Mouse (Mus musculus) left cerebral cortex, postnatal 25 days (tissue): ENCODE data around the gene Rev1. TPM values are rescaled to one million over a fixed set of nuclear protein-coding genes. Genes with fewer than 3 reads are reported as not detected.
A peak's percentile ranks its signal among the peaks of the same experiment; 100 is the strongest.

Experiments
- DNase-seq, 2 experiments: peaks; one replicate each; pipeline ENCODE4 v3.0.0; 2022; ENCODE audit warnings: low spot score in 2 of 2, mixed read lengths in 1 of 2
- intact Hi-C: fragments of 180-260 bp; cut with DNase I; formaldehyde crosslinking; loops from one replicate; pipeline ENCODE4 v1.15.1; 2025
- total RNA-seq, 2 experiments: library from RNA; stranded (reverse); gene quantifications; 2 replicates each; pipeline ENCODE4 v1.2.3; 2021

Gene Rev1
- total RNA-seq: 10 to 100 TPM; 29.3 to 36.7 TPM

GRCm38 (mm10) chr1:38129501-38130267 lies at the start of gene Rev1:
Gene Rev1 (minus strand): TSS chr1:38129801.
- peak; percentile 96 to 97 for DNase-seq
- intact Hi-C loops: loop anchor here (1.0 to 2.0 kb wide), 2 partner anchors 131 to 497 kb away; partner anchors contain the start of gene Eif5b

GRCm38 (mm10) chr1:38178929-38179328 lies 49.3 kb upstream of the Rev1 start:
- DNase-seq: no peak
- intact Hi-C loops: no loop called here

DNA sequence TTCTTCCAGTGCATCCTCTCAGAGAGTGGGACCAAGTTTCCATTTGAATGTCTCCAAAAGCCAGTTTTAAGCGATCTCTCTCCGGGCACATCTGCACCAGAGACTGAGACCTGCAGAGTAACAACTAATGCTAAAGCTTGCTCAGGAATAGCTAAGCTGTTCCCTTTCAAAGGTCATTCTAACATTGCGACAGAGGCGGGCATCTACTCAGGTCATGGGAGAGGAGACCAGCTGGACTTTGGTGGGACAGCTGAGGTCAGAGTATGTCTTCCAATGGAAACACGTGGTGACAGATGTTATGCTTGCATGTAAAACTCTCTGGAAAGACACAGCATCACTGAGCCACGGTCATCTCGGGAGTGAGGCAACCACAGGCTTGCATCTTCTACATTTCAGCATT lies 46.5 kb upstream of the Rev1 start:
- DNase-seq: no peak
- intact Hi-C loops: no loop called here

- intact Hi-C loops: no loop called here
- DNase-seq: no peak
Measured at GRCm38 (mm10) chr1:38171874-38172273, 42.3 kb upstream of the Rev1 start.

- peak; percentile 27 to 51 for DNase-seq
- intact Hi-C loops: no loop called here
Measured at GRCm38 (mm10) chr1:38165696-38166095, 36.1 kb upstream of the Rev1 start.

DNA sequence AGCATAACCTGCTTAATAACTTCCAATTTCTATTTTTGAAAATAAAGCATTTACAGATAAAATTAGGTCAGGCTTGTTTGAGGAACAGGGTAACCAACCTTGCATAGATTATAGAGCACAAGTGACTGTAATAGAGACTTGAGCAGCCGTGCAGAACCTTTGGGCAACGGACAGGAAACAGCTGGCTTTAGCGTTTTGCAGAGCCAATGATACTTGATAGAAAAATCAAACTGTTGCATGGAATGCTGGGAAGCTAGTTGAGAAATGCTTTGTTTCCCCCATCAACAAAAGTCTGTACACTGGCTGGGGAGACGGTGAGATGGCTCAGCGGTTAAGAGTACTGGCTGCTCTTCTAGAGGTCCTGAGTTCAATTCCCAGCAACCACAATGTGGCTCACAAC lies 20.5 kb upstream of the Rev1 start:
- intact Hi-C loops: no loop called here
- no peak for DNase-seq

DNA sequence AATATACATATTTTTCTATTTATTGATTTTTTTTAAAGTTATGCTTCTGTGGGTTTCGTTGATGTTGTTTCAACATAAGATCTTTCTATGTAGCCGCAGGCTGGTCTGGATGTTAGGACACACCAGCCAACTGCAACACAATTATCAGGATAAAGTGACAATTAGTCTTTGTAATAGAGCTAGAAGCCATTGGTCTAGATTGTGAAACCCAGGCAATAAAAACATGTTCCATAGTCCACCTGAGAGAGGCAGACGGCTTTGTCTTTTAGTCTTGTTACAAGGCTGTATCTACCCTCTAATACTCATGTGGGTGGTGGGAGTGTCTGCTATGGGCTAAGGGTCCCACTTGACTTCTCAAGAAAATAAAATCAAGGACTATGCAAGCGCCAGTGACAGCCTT lies 16.4 kb upstream of the Rev1 start:
- intact Hi-C loops: no loop called here
- DNase-seq: no peak

GRCm38 (mm10) chr1:38141371-38141770 lies 11.8 kb upstream of the Rev1 start:
- intact Hi-C loops: loop anchor here (5.0 kb wide), 1 partner anchor 204 kb away; no protein-coding TSS in a partner anchor
- DNase-seq: no peak

DNA sequence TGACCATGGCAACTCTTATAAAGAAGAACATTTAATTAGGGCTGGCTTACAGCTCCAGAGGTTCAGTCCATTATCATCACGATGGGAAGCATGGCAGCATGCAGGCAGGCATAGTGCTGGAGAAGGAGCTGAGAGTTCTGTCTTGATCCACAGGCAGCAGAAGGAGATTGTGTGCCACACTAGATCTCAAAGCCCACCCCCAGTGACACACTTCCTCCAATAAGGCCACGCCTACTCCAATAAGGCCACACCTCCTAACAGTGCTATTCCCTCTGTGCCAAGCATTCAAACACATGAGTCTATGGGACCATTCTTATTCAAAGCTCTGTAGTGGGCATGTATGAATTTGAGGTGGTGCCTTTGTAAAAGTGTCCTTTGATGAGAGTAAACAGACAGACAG lies 11.3 kb upstream of the Rev1 start:
- intact Hi-C loops: loop anchor here (5.0 kb wide), 1 partner anchor 204 kb away; no protein-coding TSS in a partner anchor
- DNase-seq: no peak

DNA sequence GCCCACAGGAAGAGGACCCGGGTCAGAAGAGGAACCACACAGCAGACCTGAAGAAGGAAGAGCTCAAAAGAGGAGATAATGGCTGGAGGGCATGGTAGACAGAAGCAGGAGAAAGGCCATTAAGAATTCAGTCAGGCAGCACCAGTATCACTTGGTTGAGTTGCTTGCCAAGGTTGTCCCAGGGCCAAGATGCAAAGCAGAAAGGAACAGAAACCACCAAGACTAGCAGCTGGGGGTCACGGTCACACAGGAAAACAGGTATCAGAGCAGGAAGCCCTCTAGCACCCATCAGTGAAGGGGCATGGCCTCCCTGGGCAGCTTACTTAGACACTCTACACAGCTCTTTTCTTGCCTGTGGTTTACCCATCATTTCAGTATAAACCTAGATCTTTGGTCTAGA lies 9.8 kb upstream of the Rev1 start:
- intact Hi-C loops: no loop called here
- DNase-seq: no peak

- no peak for DNase-seq
- intact Hi-C loops: no loop called here
Measured at GRCm38 (mm10) chr1:38132942-38133341, 3.3 kb upstream of the Rev1 start.

GRCm38 (mm10) chr1:38130715-38131483 lies 1.3 kb upstream of the Rev1 start:
- DNase-seq: no peak
- intact Hi-C loops: no loop called here

- DNase-seq: peak; percentile 26 to 61
Measured at GRCm38 (mm10) chr1:38128919-38129436, 623 bp downstream of the Rev1 start.

GRCm38 (mm10) chr1:38127036-38127435 lies 2.6 kb downstream of the Rev1 start:
- no peak for DNase-seq
- intact Hi-C loops: no loop called here

More at GRCm38 (mm10) chr1:38128919-38129436, 623 bp downstream of the Rev1 start:
- intact Hi-C loops: loop anchor here (1.0 to 2.0 kb wide), 2 partner anchors 131 to 498 kb away; partner anchors contain the start of gene Eif5b

GRCm38 (mm10) chr1:38126426-38126825 lies 3.2 kb downstream of the Rev1 start:
- DNase-seq: no peak
- intact Hi-C loops: no loop called here

DNA sequence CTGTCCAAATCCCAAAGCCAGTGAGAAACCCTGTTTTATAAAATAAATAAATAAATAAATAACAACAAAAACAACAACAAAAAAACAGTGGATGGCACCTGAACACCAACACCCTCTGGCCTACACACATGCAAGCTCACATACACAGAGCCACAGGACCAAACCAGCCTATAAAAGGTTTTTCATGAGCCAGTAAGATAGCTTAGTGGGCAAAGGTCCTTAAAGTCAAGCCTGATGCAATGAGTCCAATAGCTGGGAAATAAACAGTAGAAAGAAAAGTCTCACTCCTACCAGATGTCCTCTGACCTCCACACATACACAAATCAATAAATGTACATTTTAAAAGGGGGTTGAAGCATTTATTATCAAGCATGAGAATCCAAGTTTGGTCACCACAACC lies 5.3 kb downstream of the Rev1 start:
- intact Hi-C loops: no loop called here
- no peak for DNase-seq

- intact Hi-C loops: no loop called here
- DNase-seq: no peak
Measured at GRCm38 (mm10) chr1:38120877-38121276, 8.7 kb downstream of the Rev1 start.

- DNase-seq: no peak
- intact Hi-C loops: no loop called here
Measured at GRCm38 (mm10) chr1:38118624-38119023, 11.0 kb downstream of the Rev1 start.

DNA sequence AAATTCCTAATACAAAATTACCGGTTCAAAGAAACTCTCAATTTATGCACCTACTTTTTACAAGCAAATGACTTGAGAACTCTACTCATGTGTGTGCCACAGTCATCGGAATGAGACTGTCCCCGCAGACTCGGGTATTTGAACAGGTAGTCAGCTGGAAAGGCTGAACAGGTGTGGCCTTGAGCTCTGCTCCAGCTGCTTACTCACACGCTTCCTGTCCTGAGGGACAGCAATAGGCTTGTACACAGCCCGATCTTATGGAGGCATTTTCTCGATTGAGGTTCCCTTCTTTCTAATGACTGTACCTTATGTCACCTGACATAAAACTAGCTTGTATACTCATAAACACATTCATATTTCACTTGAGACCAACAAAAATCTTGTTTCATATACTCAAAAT lies 19.8 kb downstream of the Rev1 start:
- no peak for DNase-seq
- intact Hi-C loops: no loop called here

DNA sequence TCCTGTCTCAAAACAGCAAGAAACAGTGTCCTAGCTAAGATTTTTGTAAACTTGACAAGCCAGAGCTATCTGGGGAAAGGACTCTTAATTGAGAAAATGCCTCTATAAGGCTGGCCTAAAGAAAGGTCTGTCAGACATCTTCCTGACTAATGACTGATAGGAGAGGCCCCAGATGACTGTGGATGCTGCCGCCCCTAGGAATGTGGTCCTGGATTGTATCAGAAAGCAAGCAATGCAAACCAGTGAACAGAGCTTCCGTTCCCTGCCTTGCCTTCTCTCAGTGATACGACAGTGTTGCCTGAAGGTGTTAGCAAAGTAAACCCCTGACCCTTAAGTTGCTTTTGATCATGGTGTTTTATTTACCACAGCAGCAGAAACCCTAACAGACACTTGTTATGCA lies 25.8 kb downstream of the Rev1 start:
- intact Hi-C loops: no loop called here
- no peak for DNase-seq

- intact Hi-C loops: no loop called here
- DNase-seq: no peak
Measured at GRCm38 (mm10) chr1:38103214-38103613, 26.4 kb downstream of the Rev1 start.
